Mouse (Mus musculus) hematopoietic stem cell, adult 5-6 weeks (primary cell): ENCODE results near the gene Cfap52. TPM values are rescaled to one million over a fixed set of nuclear protein-coding genes. Genes with fewer than 3 reads are reported as not detected.

Source experiments
- ATAC-seq, 2 experiments: fragments of 125-278 bp in 1 of 2; replicated peaks in 1 of 2; 2 replicates each; pipeline ENCODE4 v1.8.0; 2016 to 2017; ENCODE audit warnings: inconsistent platforms in 2 of 2, mild to moderate bottlenecking in 2 of 2, moderate number of reproducible peaks in 2 of 2, low read depth in 1 of 2, moderate TSS enrichment in 1 of 2; ENCODE audit not compliant: low FRiP score in 2 of 2, poor library complexity in 2 of 2, severe bottlenecking in 2 of 2, insufficient read depth in 1 of 2, low TSS enrichment in 1 of 2
- total RNA-seq: library from RNA; stranded (forward); fragments of 172-1452, 232-1000 nt; gene quantifications from 2 replicates; pipeline ENCODE4 v1.2.3, GENCODE M21; 2017

Gene Cfap52
- not detected in 2 replicates for total RNA-seq

- ATAC-seq: peak; percentile 58 to 79
These were observed at the start of gene Cfap52 for GRCm38 (mm10) chr11:67965242-67965883. TSS of gene Cfap52 (minus strand) at chr11:67965651.

- ATAC-seq: no peak
These were observed 46.8 kb upstream of the Cfap52 start for GRCm38 (mm10) chr11:68012207-68012606.

- ATAC-seq: no peak
These were observed 43.9 kb upstream of the Cfap52 start for GRCm38 (mm10) chr11:68009377-68009776.

DNA sequence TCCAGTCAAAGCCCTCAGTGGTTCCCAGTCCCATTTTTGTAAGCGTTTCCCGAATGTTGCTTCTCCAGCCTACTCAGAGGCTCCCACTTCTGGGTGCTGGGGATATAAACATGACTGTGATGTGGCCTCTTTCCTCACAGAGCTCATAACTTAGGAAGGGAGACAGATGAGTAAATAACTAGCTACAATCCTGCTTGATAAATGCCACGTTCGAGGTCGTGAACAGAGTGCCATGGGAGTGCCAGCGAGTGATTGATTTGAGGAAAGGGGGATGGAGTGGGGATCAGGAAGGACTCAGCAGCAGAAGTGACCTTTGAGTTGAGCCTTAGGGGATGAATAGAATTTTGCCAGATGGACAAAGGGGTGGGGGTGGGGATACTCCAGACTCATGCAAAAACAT, 42.2 kb upstream of the Cfap52 start:
- ATAC-seq: no peak

- ATAC-seq: no peak
These were observed 40.9 kb upstream of the Cfap52 start for GRCm38 (mm10) chr11:68006216-68006789.

DNA sequence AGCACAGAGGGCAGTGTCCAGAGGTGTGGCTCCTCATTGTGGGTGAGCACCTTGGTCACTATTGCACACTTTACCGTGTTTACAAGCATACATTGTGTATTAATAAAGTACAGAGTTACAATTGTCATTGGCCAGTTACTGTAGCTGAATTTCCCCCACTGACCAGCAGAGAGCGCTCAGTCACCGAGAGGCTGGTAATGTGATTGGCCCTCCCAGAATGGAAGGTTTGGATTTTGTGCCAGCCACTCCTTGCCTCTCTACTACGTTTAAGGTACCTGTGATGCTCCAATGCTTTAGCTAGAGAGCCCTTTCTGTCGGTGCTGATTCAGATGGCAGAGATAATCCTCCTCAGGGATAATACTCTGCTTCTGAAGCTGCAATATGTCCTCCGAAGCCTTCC, 38.7 kb upstream of the Cfap52 start:
- ATAC-seq: peak; percentile 62 to 72; a peak in 3 of 4 replicates

GRCm38 (mm10) chr11:67999629-68000028, 34.2 kb upstream of the Cfap52 start:
- ATAC-seq: no peak

- no peak for ATAC-seq
These were observed 33.5 kb upstream of the Cfap52 start for GRCm38 (mm10) chr11:67998905-67999304.

- ATAC-seq: no peak
These were observed 30.5 kb upstream of the Cfap52 start for GRCm38 (mm10) chr11:67995965-67996364.

DNA sequence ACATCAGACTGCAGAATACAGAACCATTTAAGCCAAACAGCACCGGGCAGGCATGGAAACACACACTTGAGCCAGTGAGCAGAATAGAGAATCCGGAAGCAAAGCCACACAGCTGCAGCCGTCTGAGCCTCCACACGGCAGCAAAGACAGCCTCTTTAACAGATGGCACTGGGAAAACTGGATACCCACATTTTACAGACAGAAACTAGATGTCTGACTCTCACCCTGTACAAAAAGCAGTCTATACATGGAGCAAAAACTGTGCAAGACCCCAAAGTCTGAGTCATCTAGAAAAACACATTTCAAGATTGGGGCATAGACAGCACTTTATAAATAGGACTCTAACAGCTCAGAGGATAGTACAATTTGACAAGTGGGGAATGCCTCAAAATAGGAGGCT, 25.8 kb upstream of the Cfap52 start:
- ATAC-seq: no peak

DNA sequence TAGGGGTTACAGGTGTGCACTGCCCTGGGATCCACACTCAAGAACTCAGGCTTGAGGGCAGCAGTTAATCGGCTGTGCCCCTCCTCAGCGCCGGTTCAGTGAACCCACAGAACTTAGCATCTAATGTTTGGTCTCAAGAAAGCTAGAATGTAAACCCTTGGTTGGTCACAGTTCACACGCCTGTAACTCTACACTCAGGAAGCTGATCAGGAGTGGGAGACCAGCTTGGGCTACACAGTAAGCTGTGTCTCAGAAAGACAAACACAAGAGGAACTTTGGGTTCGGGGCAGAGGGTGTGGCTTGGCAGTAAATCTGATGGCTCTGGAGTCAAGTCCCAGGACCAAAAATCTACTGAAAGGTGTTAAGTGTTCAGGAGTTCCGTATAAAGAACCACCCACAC, 18.1 kb upstream of the Cfap52 start:
- ATAC-seq: no peak

- ATAC-seq: no peak
These were observed 9.8 kb upstream of the Cfap52 start for GRCm38 (mm10) chr11:67975252-67975651.

DNA sequence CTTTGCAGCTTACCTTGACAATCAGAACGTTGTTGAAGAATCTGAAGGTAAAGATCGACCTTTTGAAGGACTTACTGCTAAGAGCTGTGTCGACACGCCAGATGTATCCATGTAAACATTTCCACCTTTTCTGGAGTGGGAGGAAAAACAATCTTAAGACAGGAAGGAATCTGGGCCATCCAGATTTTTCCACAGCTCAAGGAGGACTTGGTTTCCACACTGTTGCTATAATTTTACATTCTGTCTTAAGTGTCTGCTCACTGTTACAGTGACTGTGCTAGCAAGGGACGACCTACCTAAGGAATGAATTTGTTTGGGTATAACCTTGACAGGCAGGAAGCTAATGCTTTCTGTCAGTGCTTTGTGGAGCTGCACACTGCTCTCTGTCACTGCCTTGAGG, 7.8 kb upstream of the Cfap52 start:
- no peak for ATAC-seq

DNA sequence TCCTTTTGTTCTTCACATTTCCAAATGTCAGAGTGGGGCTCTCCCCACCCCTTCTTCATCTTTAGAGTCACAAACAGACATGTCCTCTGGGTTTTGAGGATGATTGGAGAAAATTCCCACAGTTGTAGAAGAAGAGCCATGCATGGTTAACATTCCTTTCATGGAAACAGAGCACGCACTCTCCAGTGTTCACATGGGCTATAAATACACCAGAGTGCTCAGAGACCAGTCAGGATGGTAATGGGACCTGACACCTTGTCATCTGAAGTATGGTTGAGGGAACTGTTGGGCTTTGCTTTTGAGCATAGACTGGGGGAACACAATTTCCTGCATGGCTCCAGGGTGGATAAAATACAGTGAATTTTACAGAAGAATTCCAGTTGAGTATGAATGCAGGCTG, 7.2 kb upstream of the Cfap52 start:
- ATAC-seq: no peak

GRCm38 (mm10) chr11:67967831-67968230, 2.4 kb upstream of the Cfap52 start:
- ATAC-seq: no peak

- peak; percentile 92 to 94 for ATAC-seq
These were observed 741 bp upstream of the Cfap52 start, which contains the start of gene Stx8 for GRCm38 (mm10) chr11:67965905-67966878. TSS of gene Stx8 (plus strand) at chr11:67966193.

DNA sequence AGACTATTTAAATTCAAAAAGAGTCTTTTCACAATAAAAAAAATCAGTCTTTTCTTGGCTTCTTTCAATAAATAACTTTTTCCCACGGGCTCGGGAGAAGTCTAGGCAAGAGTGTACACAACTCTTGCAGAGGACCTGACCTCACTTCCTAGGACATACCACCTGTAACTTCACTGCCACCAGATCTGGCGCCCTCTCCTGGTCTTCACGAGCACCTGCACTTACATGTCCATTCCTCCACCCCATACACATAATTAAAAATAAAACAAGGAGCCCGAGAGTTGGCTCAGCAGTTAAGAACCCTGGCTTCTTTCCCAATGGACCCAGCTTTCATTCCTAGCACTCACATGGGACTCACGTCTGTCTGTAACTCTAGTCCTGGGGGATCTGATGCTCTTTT, 1.3 kb downstream of the Cfap52 start:
- ATAC-seq: no peak

- ATAC-seq: no peak
These were observed 11.0 kb downstream of the Cfap52 start for GRCm38 (mm10) chr11:67954413-67954812.
